Mouse (Mus musculus): Measurements from ENCODE around the gene Mbnl1. TPM values are rescaled to one million over a fixed set of nuclear protein-coding genes. Genes with fewer than 3 reads are reported as not detected.

Mbnl1 gene
- polyA plus RNA-seq, 1 experiment = 52.3 TPM

GRCm38 (mm10) chr3:60595606-60596005 lies 123.0 kb downstream of the Mbnl1 start:
- no peak overlapping the region for H3K4me3 ChIP-seq (ENCODE audit: insufficient read depth, low read depth, low read length)
- H3K27ac ChIP-seq (ENCODE audit: insufficient read depth, low read depth, low read length) = no peak overlapping the region
- H3K36me3 ChIP-seq (ENCODE audit: control insufficient read depth, insufficient read depth, low read length) = no peaks in the 10 kb centered on the region
- TF ChIP-seq CTCF (conservative IDR thresholded peaks at IDR 0.05; ENCODE audit: insufficient read depth, insufficient read length, low read depth, low read length) (no peak), POLR2A (IDR thresholded peaks at IDR 0.05; ENCODE audit: low read depth, low read length) (no peak)
- no peak for DNase-seq
- 77% methylated on average over 10 of the region's 10 CpGs for WGBS
- H3K4me1 ChIP-seq (ENCODE audit: control insufficient read depth, insufficient read depth, low read length) = peaks cover 5% of the 10 kb centered on the region; the same call in 1 of the 2 replicates
- H3K27me3 ChIP-seq (replicated peaks; ENCODE audit: control insufficient read depth, insufficient read depth, low read length) = no peaks in the 10 kb centered on the region

GRCm38 (mm10) chr3:60596985-60597384 lies 124.4 kb downstream of the Mbnl1 start:
- TF ChIP-seq POLR2A (IDR thresholded peaks at IDR 0.05; ENCODE audit: low read depth, low read length) (no peak), CTCF (conservative IDR thresholded peaks at IDR 0.05; ENCODE audit: insufficient read depth, insufficient read length, low read depth, low read length) (no peak)
- WGBS = 29% methylated on average over 4 of the region's 4 CpGs
- Histone ChIP-seq H3K4me1 (ENCODE audit: control insufficient read depth, insufficient read depth, low read length) (peaks cover under 1% of the 10 kb centered on the region; the same call in 1 of the 2 replicates), H3K4me3 (ENCODE audit: insufficient read depth, low read depth, low read length) (no peak overlapping the region), H3K36me3 (ENCODE audit: control insufficient read depth, insufficient read depth, low read length) (no peaks in the 10 kb centered on the region), H3K27ac (ENCODE audit: insufficient read depth, low read depth, low read length) (0 out of 2 replicates have a peak overlapping the region, but pooled peaks have one; percentile 13), H3K27me3 (replicated peaks; ENCODE audit: control insufficient read depth, insufficient read depth, low read length) (no peaks in the 10 kb centered on the region)
- peak; percentile 29 for DNase-seq

DNA sequence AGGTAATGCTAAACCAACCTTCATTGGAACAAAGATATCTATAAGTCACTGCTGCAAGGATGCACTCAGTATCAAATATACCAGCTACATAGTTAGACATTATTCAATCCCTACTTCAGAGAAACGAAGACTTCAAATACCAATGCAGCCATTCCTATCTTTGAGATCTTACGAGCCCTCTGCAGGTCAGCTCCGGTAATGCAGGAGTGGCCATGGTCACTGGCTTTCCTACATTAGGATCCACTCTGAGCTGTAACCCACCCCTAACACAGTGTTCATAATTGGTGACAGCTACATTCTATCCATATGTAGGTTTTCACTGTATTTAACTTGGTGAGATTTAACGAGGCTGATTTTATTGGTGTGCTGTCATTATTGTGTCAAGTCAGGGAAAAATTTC lies 129.1 kb downstream of the Mbnl1 start:
- Histone ChIP-seq H3K4me1 (ENCODE audit: control insufficient read depth, insufficient read depth, low read length) (peaks cover 3% of the 10 kb centered on the region; the same call in 1 of the 2 replicates), H3K27ac (ENCODE audit: insufficient read depth, low read depth, low read length) (no peak overlapping the region), H3K36me3 (ENCODE audit: control insufficient read depth, insufficient read depth, low read length) (no peaks in the 10 kb centered on the region), H3K27me3 (replicated peaks; ENCODE audit: control insufficient read depth, insufficient read depth, low read length) (no peaks in the 10 kb centered on the region), H3K4me3 (ENCODE audit: insufficient read depth, low read depth, low read length) (no peak overlapping the region)
- TF ChIP-seq CTCF (conservative IDR thresholded peaks at IDR 0.05; ENCODE audit: insufficient read depth, insufficient read length, low read depth, low read length) (peak; percentile 85), POLR2A (IDR thresholded peaks at IDR 0.05; ENCODE audit: low read depth, low read length) (no peak)
- DNase-seq = peak; percentile 86
- WGBS = 17% methylated on average over 4 of the region's 4 CpGs

DNA sequence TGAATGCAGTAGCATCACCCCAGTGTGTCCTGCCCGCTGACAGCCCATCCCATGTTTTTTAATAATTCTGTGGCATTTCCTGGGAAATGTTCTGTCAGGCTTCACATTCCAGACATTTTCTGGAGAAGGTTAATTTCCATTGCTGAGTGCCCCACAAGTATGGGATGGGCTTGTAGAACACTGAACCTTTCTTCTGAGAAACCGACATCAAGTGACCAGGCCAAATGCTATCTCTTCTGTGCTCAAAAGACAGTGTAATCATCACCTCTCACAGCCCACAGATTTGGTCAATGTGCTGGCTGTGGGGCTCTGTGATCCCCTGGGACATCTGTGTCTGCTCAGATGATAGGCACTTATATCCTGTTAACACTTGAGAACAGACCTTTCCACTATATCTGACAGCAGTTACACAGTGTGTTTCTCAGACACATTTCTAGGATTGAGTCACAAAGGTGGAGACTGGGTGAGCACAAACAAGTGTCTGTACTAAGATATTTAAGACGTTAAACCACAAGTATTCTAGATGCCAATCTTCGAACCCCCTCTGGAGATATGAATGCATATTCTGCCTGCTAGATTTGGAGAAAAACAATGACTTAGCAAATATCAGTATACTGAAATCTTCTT lies 130.4 kb downstream of the Mbnl1 start:
- Histone ChIP-seq H3K27me3 (replicated peaks; ENCODE audit: control insufficient read depth, insufficient read depth, low read length) (no peaks in the 10 kb centered on the region), H3K4me3 (ENCODE audit: insufficient read depth, low read depth, low read length) (no peak overlapping the region), H3K4me1 (ENCODE audit: control insufficient read depth, insufficient read depth, low read length) (peaks cover 3% of the 10 kb centered on the region; the same call in 1 of the 2 replicates), H3K27ac (ENCODE audit: insufficient read depth, low read depth, low read length) (no peak overlapping the region), H3K36me3 (ENCODE audit: control insufficient read depth, insufficient read depth, low read length) (no peaks in the 10 kb centered on the region)
- TF ChIP-seq POLR2A (IDR thresholded peaks at IDR 0.05; ENCODE audit: low read depth, low read length) (no peak), CTCF (conservative IDR thresholded peaks at IDR 0.05; ENCODE audit: insufficient read depth, insufficient read length, low read depth, low read length) (no peak)
- 73% methylated on average over 4 of the region's 4 CpGs for WGBS
- DNase-seq = no peak

- 95% methylated on average over 4 of the region's 4 CpGs for WGBS
- H3K36me3 ChIP-seq (ENCODE audit: control insufficient read depth, insufficient read depth, low read length) = no peaks in the 10 kb centered on the region
Measured at GRCm38 (mm10) chr3:60603637-60604036, 131.0 kb downstream of the Mbnl1 start.

GRCm38 (mm10) chr3:60604205-60604604 lies 131.6 kb downstream of the Mbnl1 start:
- no peak overlapping the region for H3K27ac ChIP-seq (ENCODE audit: insufficient read depth, low read depth, low read length)
- TF ChIP-seq POLR2A (IDR thresholded peaks at IDR 0.05; ENCODE audit: low read depth, low read length) = no peak
- no peak for TF ChIP-seq CTCF (conservative IDR thresholded peaks at IDR 0.05; ENCODE audit: insufficient read depth, insufficient read length, low read depth, low read length)
- H3K4me1 ChIP-seq (ENCODE audit: control insufficient read depth, insufficient read depth, low read length) = peaks cover 3% of the 10 kb centered on the region; the same call in 1 of the 2 replicates
- H3K36me3 ChIP-seq (ENCODE audit: control insufficient read depth, insufficient read depth, low read length) = no peaks in the 10 kb centered on the region
- no peak for DNase-seq
- WGBS = 92% methylated on average over 6 of the region's 6 CpGs
- H3K4me3 ChIP-seq (ENCODE audit: insufficient read depth, low read depth, low read length) = no peak overlapping the region
- H3K27me3 ChIP-seq (replicated peaks; ENCODE audit: control insufficient read depth, insufficient read depth, low read length) = no peaks in the 10 kb centered on the region

More at GRCm38 (mm10) chr3:60603637-60604036, 131.0 kb downstream of the Mbnl1 start:
- H3K4me3 ChIP-seq (ENCODE audit: insufficient read depth, low read depth, low read length) = no peak overlapping the region
- TF ChIP-seq POLR2A (IDR thresholded peaks at IDR 0.05; ENCODE audit: low read depth, low read length) (no peak), CTCF (conservative IDR thresholded peaks at IDR 0.05; ENCODE audit: insufficient read depth, insufficient read length, low read depth, low read length) (no peak)
- no peaks in the 10 kb centered on the region for H3K27me3 ChIP-seq (replicated peaks; ENCODE audit: control insufficient read depth, insufficient read depth, low read length)
- H3K27ac ChIP-seq (ENCODE audit: insufficient read depth, low read depth, low read length) = no peak overlapping the region
- peaks cover 3% of the 10 kb centered on the region; the same call in 1 of the 2 replicates for H3K4me1 ChIP-seq (ENCODE audit: control insufficient read depth, insufficient read depth, low read length)
- no peak for DNase-seq

- Histone ChIP-seq H3K27me3 (replicated peaks; ENCODE audit: control insufficient read depth, insufficient read depth, low read length) (no peaks in the 10 kb centered on the region), H3K27ac (ENCODE audit: insufficient read depth, low read depth, low read length) (no peak overlapping the region), H3K4me1 (ENCODE audit: control insufficient read depth, insufficient read depth, low read length) (peaks cover 3% of the 10 kb centered on the region; the same call in 1 of the 2 replicates), H3K36me3 (ENCODE audit: control insufficient read depth, insufficient read depth, low read length) (no peaks in the 10 kb centered on the region), H3K4me3 (ENCODE audit: insufficient read depth, low read depth, low read length) (no peak overlapping the region)
- WGBS = 8% methylated on average over 2 of the region's 2 CpGs
- TF ChIP-seq POLR2A (IDR thresholded peaks at IDR 0.05; ENCODE audit: low read depth, low read length) = no peak
- TF ChIP-seq CTCF (conservative IDR thresholded peaks at IDR 0.05; ENCODE audit: insufficient read depth, insufficient read length, low read depth, low read length) = peak; percentile 25; the same call in 1 of the 2 replicates
- DNase-seq = peak; percentile 54
Measured at GRCm38 (mm10) chr3:60608952-60609403, 136.3 kb downstream of the Mbnl1 start.
